Mouse (Mus musculus): Measurements from ENCODE around the gene Retreg1.

Retreg1 gene

DNA sequence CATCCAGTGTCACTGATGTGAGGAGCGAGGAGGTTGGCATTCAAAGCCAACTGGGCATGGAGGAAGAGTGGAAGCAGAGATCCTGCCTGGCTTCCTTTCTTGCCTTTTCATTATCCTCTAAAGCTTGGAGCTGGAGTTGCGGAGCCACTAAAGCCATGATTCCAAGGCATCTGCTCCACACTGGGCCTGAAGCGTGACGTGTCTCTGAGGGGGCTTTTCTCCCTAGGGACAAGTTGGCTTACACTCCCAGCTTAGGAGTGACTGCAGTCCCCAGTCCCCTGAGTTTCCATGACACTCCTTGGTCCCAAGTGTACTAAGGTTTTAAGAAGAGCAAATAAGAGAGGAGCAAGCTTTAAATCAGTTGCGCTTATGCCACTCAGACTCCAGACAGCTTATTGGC is 179.7 kb downstream of the Retreg1 start:
- DNase-seq = no peak
